Mouse (Mus musculus) testis, adult 2 months (tissue): ENCODE data around the gene Tmem147.

ENCODE experiments used
- CTCF ChIP-seq: fragments of 200-500 bp; IDR thresholded peaks from 2 replicates; pipeline ENCODE4 v1.5.1; 2012; ENCODE audit warnings: low read depth, mild to moderate bottlenecking, inconsistent platforms, low read length, moderate library complexity; ENCODE audit not compliant: control insufficient read depth, insufficient read depth, insufficient replicate concordance
- POLR2A ChIP-seq: fragments of 200-500 bp; IDR thresholded peaks from 2 replicates; pipeline ENCODE4 v1.6.1; 2012; ENCODE audit warnings: low read depth, mild to moderate bottlenecking, inconsistent platforms, low read length, moderate library complexity; ENCODE audit not compliant: control insufficient read depth

- TF ChIP-seq POLR2A (no peak), CTCF (no peak)
These were observed 5.9 kb downstream of the Tmem147 start for GRCm38 (mm10) chr7:30723274-30723953.
